Mouse (Mus musculus): ENCODE data around the gene Vmn2r20.

GRCm38 (mm10) chr6:123332503-123332902 is 85.4 kb downstream of the Vmn2r20 start:
- TF ChIP-seq POLR2A (IDR thresholded peaks at IDR 0.05; ENCODE audit: control insufficient read depth, low read depth, low read length) (no peak), CTCF (IDR thresholded peaks at IDR 0.05; ENCODE audit: control insufficient read depth, insufficient read depth, insufficient replicate concordance, low read depth, low read length) (no peak)
